Mouse (Mus musculus): ENCODE data around the gene Rras2.

Rras2 gene

DNA sequence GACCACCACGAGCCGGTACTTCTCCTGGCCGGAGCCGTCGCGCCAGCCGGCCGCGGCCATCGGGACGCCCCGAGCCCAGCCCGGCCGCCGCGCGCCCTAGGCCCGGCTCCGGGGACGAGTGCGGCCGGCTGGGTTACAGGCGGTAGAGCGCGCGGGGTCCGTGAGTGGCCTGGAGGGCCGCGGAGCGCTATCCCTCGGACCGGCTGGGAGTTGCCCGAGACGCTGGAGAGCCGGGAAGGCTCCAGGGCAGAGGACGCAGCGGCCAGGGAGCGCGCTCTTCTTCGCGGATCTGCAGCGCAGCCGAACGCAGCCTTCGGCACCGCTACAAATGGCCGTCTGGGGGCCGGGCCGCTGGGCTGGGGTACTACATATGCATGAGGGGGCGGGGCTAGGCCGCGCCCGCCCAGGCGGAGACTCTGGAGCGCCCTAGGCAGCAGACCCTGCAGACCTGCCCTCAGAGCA, at the start of gene Rras2:
Gene Rras2, minus strand, starts transcription at position 338 of the 462 bp plus-strand sequence.
- peak; percentile 96 for ATAC-seq (ENCODE audit: insufficient number of reproducible peaks, low FRiP score, low TSS enrichment)

DNA sequence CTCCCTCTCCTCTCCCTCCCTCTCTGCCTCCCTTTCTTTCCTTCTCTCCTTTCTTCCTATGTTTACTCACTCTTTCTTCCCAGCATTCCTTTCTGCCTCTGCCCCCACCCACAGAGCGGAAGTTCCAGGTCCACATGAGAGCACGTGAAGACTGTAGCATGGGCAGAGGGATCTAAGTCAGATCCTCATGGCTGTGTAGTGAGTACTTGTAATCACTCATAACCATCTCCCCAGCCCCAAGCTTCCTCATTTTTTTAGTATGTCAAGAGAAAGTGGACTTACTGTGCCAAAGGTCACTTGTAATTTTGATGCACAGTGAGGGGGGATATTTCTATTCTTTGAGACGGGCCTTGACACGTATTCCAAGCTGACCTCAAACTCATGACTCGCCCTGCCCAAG, 45.4 kb upstream of the Rras2 start:
- no peak for ATAC-seq (ENCODE audit: insufficient number of reproducible peaks, low FRiP score, low TSS enrichment)

GRCm38 (mm10) chr7:114161101-114161500, 43.5 kb upstream of the Rras2 start:
- no peak for ATAC-seq (ENCODE audit: insufficient number of reproducible peaks, low FRiP score, low TSS enrichment)

DNA sequence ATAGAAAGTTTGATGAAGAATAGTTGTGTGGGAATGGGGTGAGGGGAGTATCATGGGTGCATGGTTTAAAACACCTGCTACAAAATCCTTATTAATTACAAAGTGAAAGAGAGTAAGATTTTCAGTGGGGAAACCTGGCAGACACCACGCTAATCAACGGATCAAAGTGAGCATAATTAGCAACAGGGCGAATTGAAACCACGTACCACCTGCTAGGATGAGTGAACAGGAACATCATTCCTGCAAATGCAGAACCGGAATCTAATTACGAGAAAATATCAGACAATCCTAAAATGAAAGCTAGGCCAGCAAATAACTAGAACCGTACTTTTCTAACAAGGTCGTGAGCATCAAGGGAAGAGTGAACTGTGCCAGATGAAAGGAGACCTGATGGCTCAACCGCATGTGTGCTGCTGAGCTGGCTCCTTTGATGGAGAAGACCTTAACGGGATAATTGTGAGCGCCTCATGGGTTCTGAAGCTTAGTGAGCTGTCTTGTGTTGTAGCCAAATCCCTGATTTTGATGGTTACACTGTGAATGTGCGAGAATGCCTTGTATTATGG, 40.2 kb upstream of the Rras2 start:
- ATAC-seq (ENCODE audit: insufficient number of reproducible peaks, low FRiP score, low TSS enrichment) = no peak

DNA sequence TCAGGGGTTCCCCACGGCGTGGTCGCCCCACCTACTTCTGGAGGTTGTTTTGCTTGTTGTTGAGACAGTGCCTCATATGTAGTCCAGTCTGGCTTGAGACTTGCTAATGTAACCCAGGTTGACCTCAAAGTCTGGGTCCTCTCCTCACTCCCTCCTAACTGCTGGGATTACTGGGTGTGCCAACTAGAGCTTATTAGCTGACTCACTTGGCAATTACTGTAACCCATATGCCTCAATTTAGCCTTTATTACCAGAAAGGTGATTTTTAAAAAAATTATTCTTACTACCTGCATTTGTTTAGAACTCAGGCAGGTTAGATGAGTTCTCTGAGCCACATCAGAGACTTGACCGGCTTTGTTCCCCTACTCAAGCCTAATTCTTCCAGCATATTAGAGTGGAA, 38.8 kb upstream of the Rras2 start:
- no peak for ATAC-seq (ENCODE audit: insufficient number of reproducible peaks, low FRiP score, low TSS enrichment)

DNA sequence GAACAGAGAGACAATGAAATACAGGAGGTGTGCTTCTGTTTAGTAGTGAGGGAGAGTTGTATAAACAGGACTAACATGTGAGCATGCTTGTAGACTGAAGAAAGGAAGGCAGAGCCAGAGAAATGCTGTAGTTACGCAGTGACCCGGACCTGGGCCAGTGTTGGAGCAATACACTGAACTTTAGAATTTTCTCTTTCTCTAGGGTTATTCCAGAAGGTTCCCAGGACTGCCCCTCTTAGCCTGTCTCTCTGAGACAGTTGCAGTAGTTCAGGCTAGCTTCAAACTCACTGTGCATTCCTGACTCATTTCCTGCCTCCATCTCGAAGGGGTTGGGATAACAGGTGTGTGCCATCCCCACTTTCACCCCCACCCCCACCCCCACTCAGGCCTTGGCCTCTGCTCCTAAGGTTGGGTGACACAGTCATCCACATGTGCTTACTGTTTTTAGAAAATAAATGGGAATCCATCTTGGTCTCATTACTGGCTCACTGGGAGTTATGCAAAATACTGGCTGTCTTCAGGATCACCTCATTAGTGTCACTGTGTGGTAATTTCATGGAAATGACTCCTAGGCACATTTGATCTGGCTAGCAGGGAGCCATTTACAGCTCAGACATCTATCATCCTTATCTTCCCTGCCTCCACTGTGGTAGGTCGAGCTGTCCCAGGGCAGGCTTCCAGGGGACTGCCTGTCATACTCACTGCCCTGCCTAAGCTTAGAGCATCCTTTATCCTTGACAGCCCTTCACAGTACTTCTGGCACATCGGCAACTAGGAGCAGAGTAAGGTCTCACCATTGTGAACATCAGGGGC, 37.7 kb upstream of the Rras2 start:
- ATAC-seq (ENCODE audit: insufficient number of reproducible peaks, low FRiP score, low TSS enrichment) = no peak

GRCm38 (mm10) chr7:114151036-114151780, 33.6 kb upstream of the Rras2 start:
- ATAC-seq (ENCODE audit: insufficient number of reproducible peaks, low FRiP score, low TSS enrichment) = no peak

- ATAC-seq (ENCODE audit: insufficient number of reproducible peaks, low FRiP score, low TSS enrichment) = no peak
Measured at GRCm38 (mm10) chr7:114149564-114149963, 32.0 kb upstream of the Rras2 start.

DNA sequence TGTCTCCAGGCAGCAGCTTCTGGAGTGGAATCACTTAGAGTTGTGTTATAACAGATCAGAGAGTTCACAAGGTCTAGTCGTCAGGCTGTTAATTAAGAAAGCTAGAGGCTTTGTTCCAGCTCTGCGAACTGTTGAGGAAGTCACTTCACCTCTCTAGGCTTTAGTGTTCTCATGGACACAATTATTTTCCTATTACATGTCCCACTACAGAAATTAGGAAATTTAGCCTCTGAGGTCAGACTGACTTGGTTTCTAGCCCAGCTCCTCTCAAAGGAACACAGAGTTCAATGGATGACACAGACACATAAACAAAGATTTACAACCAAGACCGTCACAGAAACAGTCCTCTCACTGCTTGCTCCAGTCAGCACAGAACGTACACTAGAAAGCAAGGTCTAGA, 31.6 kb upstream of the Rras2 start:
- no peak for ATAC-seq (ENCODE audit: insufficient number of reproducible peaks, low FRiP score, low TSS enrichment)

DNA sequence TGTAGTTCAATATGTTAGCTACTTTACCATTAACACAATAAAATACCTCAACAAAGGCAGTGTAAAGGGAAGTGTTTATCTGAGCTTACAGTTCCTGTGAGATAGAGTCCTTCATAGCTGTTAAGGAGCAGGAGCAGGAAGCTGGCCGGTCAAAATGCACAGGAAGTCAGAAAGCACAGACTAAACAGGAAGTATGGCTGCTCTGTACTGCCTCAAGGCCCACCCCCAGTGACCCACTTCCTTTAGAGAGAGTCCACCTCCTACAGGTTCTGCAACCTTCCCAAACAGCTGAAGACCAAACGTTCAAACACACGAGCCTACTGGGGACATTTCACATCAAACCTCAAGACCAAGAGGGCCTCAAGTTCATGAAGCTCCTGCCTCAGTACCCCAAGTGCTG, 28.3 kb upstream of the Rras2 start:
- no peak for ATAC-seq (ENCODE audit: insufficient number of reproducible peaks, low FRiP score, low TSS enrichment)

DNA sequence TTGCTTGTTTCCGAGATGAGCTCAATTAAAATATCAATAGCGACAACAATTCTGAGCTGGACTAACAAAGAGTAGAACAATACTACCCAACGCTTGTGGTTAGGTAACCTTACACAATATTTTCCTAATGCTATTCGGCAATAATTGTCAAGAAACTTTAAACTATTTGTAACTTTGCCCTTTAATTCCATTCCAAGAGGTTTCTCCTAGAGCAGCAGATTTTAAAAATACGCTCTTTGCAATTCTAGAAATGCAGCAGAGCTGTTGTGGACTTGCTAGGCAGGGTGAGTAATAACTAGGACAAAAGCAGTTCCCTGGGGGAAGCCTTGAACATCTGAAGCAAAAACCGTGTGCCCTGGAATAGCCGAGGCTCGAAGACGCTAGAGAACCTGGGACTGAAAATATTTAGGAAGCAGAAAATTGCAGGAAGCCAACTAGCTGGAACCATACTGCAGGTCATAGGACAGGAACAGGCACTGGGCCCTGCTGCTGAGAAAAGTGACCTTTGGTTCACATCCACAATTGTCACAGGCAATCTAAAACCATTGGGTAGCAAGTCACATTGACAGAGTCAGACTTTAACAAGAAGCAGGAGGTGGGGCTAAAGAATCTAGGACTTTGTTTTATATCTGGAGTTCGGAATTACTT, 24.7 kb upstream of the Rras2 start:
- no peak for ATAC-seq (ENCODE audit: insufficient number of reproducible peaks, low FRiP score, low TSS enrichment)

- ATAC-seq (ENCODE audit: insufficient number of reproducible peaks, low FRiP score, low TSS enrichment) = no peak
Measured at GRCm38 (mm10) chr7:114140026-114140425, 22.4 kb upstream of the Rras2 start.

- ATAC-seq (ENCODE audit: insufficient number of reproducible peaks, low FRiP score, low TSS enrichment) = no peak
Measured at GRCm38 (mm10) chr7:114139400-114139799, 21.8 kb upstream of the Rras2 start.

DNA sequence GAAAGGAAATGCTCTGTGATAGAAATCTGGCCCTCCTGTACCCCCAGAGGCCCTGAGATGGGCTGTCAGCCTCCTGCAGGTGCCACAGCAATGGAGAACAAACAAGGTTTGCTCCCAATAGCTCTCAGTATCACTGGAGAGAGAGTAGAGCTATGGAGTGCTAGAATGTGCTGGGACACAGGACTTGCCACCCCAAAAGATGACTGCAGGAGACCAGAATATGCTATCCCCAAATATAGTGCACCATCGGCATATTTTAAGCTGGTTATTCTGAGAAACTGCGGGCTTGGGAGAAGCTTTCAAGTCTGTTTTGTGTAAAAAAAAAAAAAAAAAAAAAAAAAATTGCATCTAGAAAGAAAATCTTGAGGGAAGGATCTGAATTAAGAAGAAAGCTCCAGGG, 20.7 kb upstream of the Rras2 start:
- no peak for ATAC-seq (ENCODE audit: insufficient number of reproducible peaks, low FRiP score, low TSS enrichment)

- ATAC-seq (ENCODE audit: insufficient number of reproducible peaks, low FRiP score, low TSS enrichment) = no peak
Measured at GRCm38 (mm10) chr7:114135166-114135565, 17.6 kb upstream of the Rras2 start.

DNA sequence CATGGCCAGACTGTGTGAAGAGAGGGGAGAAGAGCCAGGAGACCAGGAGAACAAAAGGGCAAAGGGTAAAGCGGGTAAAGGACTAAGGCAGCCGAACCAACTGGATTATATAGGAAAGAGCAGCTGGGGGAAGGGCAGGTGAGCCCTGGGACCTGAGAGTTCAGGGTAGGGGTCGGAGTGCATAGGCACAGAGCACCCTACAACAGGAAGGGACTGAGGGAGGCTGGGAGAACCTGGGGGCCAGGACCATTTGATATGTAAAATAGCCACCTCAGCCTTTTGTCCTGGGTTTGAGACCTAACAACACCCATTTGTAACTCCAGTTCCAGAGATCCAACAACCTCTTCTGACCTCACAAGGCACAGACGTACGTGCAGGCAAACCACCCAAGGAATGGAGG, 16.4 kb upstream of the Rras2 start:
- no peak for ATAC-seq (ENCODE audit: insufficient number of reproducible peaks, low FRiP score, low TSS enrichment)

DNA sequence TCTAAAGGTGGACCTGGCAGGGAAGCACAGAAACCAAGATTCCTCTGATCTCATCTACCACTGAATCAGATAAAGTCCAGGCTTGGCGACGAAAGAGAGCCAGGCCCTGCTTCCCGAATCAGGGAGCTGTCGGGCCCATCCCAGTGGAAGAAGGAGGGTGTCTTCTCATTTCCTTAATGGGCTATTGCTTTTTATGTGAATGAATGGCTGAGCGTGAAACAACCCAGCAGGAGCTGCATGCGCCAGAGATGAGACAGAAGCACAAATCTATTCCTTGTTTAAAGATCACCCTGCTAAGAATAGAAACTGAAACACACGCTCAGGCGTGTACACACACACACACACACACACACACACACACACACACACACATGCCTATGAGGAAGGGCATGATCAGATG, 14.7 kb upstream of the Rras2 start:
- no peak for ATAC-seq (ENCODE audit: insufficient number of reproducible peaks, low FRiP score, low TSS enrichment)

GRCm38 (mm10) chr7:114129281-114129680, 11.7 kb upstream of the Rras2 start:
- no peak for ATAC-seq (ENCODE audit: insufficient number of reproducible peaks, low FRiP score, low TSS enrichment)

DNA sequence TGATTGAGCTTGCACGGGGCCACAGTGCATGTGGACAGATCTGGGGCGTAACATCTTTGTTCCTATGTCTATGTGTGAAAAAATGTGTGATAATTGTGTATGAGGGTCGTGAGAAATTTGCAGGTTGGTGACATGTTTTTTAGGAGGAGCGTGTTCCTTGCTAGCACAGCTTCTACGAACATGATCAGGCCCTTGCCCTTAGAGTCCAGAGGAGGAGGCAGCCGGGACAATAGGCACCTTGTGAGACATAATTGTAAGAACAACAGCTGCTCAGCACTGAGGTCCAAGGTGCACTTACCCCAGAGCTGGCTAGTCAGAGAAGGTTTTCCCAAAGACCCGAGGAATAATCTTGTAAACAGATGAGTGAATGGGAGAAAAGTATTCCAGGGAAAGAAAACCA, 599 bp upstream of the Rras2 start:
- no peak for ATAC-seq (ENCODE audit: insufficient number of reproducible peaks, low FRiP score, low TSS enrichment)

- peak; percentile 68 for ATAC-seq (ENCODE audit: insufficient number of reproducible peaks, low FRiP score, low TSS enrichment)
Measured at GRCm38 (mm10) chr7:114116711-114117351, 750 bp downstream of the Rras2 start.
